Mouse (Mus musculus): ENCODE measurements around the gene Mfsd4a.

Gene Mfsd4a

GRCm38 (mm10) chr1:132067261-132068255, at the start of gene Mfsd4a:
Mfsd4a (minus strand) TSS chr1:132068062.
- peak; percentile 78 for DNase-seq

GRCm38 (mm10) chr1:132116606-132117005, 48.7 kb upstream of the Mfsd4a start:
- DNase-seq, result peak; percentile 75

GRCm38 (mm10) chr1:132113098-132113497, 45.2 kb upstream of the Mfsd4a start:
- DNase-seq, result no peak

GRCm38 (mm10) chr1:132112426-132112825, 44.6 kb upstream of the Mfsd4a start:
- no peak for DNase-seq

GRCm38 (mm10) chr1:132111411-132111810, 43.5 kb upstream of the Mfsd4a start:
- no peak for DNase-seq

GRCm38 (mm10) chr1:132109368-132109767, 41.5 kb upstream of the Mfsd4a start:
- no peak for DNase-seq

- no peak for DNase-seq
Observed at GRCm38 (mm10) chr1:132104353-132104752, 36.5 kb upstream of the Mfsd4a start.

- DNase-seq, result no peak
Observed at GRCm38 (mm10) chr1:132101953-132102697, 34.3 kb upstream of the Mfsd4a start.

GRCm38 (mm10) chr1:132099775-132100174, 31.9 kb upstream of the Mfsd4a start:
- no peak for DNase-seq

- DNase-seq, result no peak
Observed at GRCm38 (mm10) chr1:132099016-132099415, 31.2 kb upstream of the Mfsd4a start.

- DNase-seq, result no peak
Observed at GRCm38 (mm10) chr1:132098076-132098475, 30.2 kb upstream of the Mfsd4a start.

- no peak for DNase-seq
Observed at GRCm38 (mm10) chr1:132095356-132096004, 27.6 kb upstream of the Mfsd4a start.

GRCm38 (mm10) chr1:132093269-132093668, 25.4 kb upstream of the Mfsd4a start:
- DNase-seq, result no peak

GRCm38 (mm10) chr1:132090266-132090665, 22.4 kb upstream of the Mfsd4a start:
- no peak for DNase-seq

GRCm38 (mm10) chr1:132089767-132090166, 21.9 kb upstream of the Mfsd4a start:
- no peak for DNase-seq

GRCm38 (mm10) chr1:132088181-132088671, 20.4 kb upstream of the Mfsd4a start:
- DNase-seq, result peak; percentile 52

- no peak for DNase-seq
Observed at GRCm38 (mm10) chr1:132085181-132086049, 17.6 kb upstream of the Mfsd4a start.

- DNase-seq, result no peak
Observed at GRCm38 (mm10) chr1:132078413-132078812, 10.6 kb upstream of the Mfsd4a start.

GRCm38 (mm10) chr1:132075576-132075975, 7.7 kb upstream of the Mfsd4a start:
- DNase-seq, result no peak

GRCm38 (mm10) chr1:132070659-132071058, 2.8 kb upstream of the Mfsd4a start:
- DNase-seq, result no peak

- DNase-seq, result peak; percentile 55
Observed at GRCm38 (mm10) chr1:132069436-132069835, 1.6 kb upstream of the Mfsd4a start.
